Mouse (Mus musculus): Measurements from ENCODE around the gene Wscd2. TPM values are rescaled to one million over a fixed set of nuclear protein-coding genes. Genes with fewer than 3 reads are reported as not detected.

Wscd2 gene
- polyA plus RNA-seq, 1 experiment from 2014 or later: 2.2 TPM

- Histone ChIP-seq H3K9me3 (replicated peaks; ENCODE audit: control insufficient read depth, low read length) (no peaks in the 10 kb centered on the region), H3K27me3 (ENCODE audit: control insufficient read depth, insufficient read depth, low read length) (no peaks in the 10 kb centered on the region), H3K4me3 (ENCODE audit: low read depth, low read length) (no peak overlapping the region), H3K27ac (replicated peaks; ENCODE audit: low read depth, low read length) (no peak overlapping the region), H3K4me1 (ENCODE audit: control insufficient read depth, insufficient read depth, low read length) (peaks cover 3% of the 10 kb centered on the region; the same call in 1 of the 2 replicates), H3K4me2 (ENCODE audit: low read depth, low read length) (no peak overlapping the region), H3K36me3 (replicated peaks; ENCODE audit: control insufficient read depth, insufficient read depth, low read depth, low read length) (no peaks in the 10 kb centered on the region), H3K9ac (replicated peaks; ENCODE audit: low read length) (no peak overlapping the region)
- 75% methylated on average over 8 of the region's 8 CpGs for WGBS
- ATAC-seq (replicated peaks; ENCODE audit: insufficient number of reproducible peaks, low FRiP score, low TSS enrichment, low read depth): no peak
- DNase-seq (ENCODE audit: low spot score): no peak
Measured at GRCm38 (mm10) chr5:113513640-113514039, 23.5 kb downstream of the Wscd2 start.

GRCm38 (mm10) chr5:113514062-113514461, 23.9 kb downstream of the Wscd2 start:
- Histone ChIP-seq H3K4me3 (ENCODE audit: low read depth, low read length) (no peak overlapping the region), H3K36me3 (replicated peaks; ENCODE audit: control insufficient read depth, insufficient read depth, low read depth, low read length) (no peaks in the 10 kb centered on the region), H3K27me3 (ENCODE audit: control insufficient read depth, insufficient read depth, low read length) (no peaks in the 10 kb centered on the region), H3K27ac (replicated peaks; ENCODE audit: low read depth, low read length) (no peak overlapping the region), H3K4me1 (ENCODE audit: control insufficient read depth, insufficient read depth, low read length) (peaks cover 3% of the 10 kb centered on the region; the same call in 1 of the 2 replicates), H3K9ac (replicated peaks; ENCODE audit: low read length) (no peak overlapping the region), H3K9me3 (replicated peaks; ENCODE audit: control insufficient read depth, low read length) (no peaks in the 10 kb centered on the region), H3K4me2 (ENCODE audit: low read depth, low read length) (no peak overlapping the region)
- DNase-seq (ENCODE audit: low spot score) (no peak), ATAC-seq (replicated peaks; ENCODE audit: insufficient number of reproducible peaks, low FRiP score, low TSS enrichment, low read depth) (no peak)
- 88% methylated on average over 6 of the region's 6 CpGs for WGBS

GRCm38 (mm10) chr5:113516119-113516872, 26.2 kb downstream of the Wscd2 start:
- no peaks in the 10 kb centered on the region for H3K36me3 ChIP-seq (replicated peaks; ENCODE audit: control insufficient read depth, insufficient read depth, low read depth, low read length)
- H3K4me2 ChIP-seq (ENCODE audit: low read depth, low read length): no peak overlapping the region
- no peaks in the 10 kb centered on the region for H3K9me3 ChIP-seq (replicated peaks; ENCODE audit: control insufficient read depth, low read length)
- ATAC-seq (replicated peaks; ENCODE audit: insufficient number of reproducible peaks, low FRiP score, low TSS enrichment, low read depth) (no peak), DNase-seq (ENCODE audit: low spot score) (no peak)
- peaks cover 3% of the 10 kb centered on the region; the same call in 1 of the 2 replicates for H3K4me1 ChIP-seq (ENCODE audit: control insufficient read depth, insufficient read depth, low read length)
- H3K27ac ChIP-seq (replicated peaks; ENCODE audit: low read depth, low read length): no peak overlapping the region
- H3K27me3 ChIP-seq (ENCODE audit: control insufficient read depth, insufficient read depth, low read length): no peaks in the 10 kb centered on the region
- no peak overlapping the region for H3K4me3 ChIP-seq (ENCODE audit: low read depth, low read length)
- WGBS: 35% methylated on average over 14 of the region's 14 CpGs
- H3K9ac ChIP-seq (replicated peaks; ENCODE audit: low read length): no peak overlapping the region

GRCm38 (mm10) chr5:113516873-113517336, 26.8 kb downstream of the Wscd2 start:
- 20% methylated on average over 14 of the region's 14 CpGs for WGBS
- Histone ChIP-seq H3K27me3 (ENCODE audit: control insufficient read depth, insufficient read depth, low read length) (no peaks in the 10 kb centered on the region), H3K4me3 (ENCODE audit: low read depth, low read length) (no peak overlapping the region), H3K4me1 (ENCODE audit: control insufficient read depth, insufficient read depth, low read length) (peaks cover 3% of the 10 kb centered on the region; the same call in 1 of the 2 replicates), H3K4me2 (ENCODE audit: low read depth, low read length) (no peak overlapping the region), H3K36me3 (replicated peaks; ENCODE audit: control insufficient read depth, insufficient read depth, low read depth, low read length) (no peaks in the 10 kb centered on the region), H3K27ac (replicated peaks; ENCODE audit: low read depth, low read length) (no peak overlapping the region), H3K9ac (replicated peaks; ENCODE audit: low read length) (no peak overlapping the region), H3K9me3 (replicated peaks; ENCODE audit: control insufficient read depth, low read length) (no peaks in the 10 kb centered on the region)
- no peak for ATAC-seq (replicated peaks; ENCODE audit: insufficient number of reproducible peaks, low FRiP score, low TSS enrichment, low read depth)
- DNase-seq (ENCODE audit: low spot score): peak; percentile 26

GRCm38 (mm10) chr5:113517387-113517786, 27.3 kb downstream of the Wscd2 start:
- no peak overlapping the region for H3K27ac ChIP-seq (replicated peaks; ENCODE audit: low read depth, low read length)
- DNase-seq (ENCODE audit: low spot score): no peak
- no peak overlapping the region for H3K9ac ChIP-seq (replicated peaks; ENCODE audit: low read length)
- peaks cover 3% of the 10 kb centered on the region; the same call in 1 of the 2 replicates for H3K4me1 ChIP-seq (ENCODE audit: control insufficient read depth, insufficient read depth, low read length)
- no peak overlapping the region for H3K4me2 ChIP-seq (ENCODE audit: low read depth, low read length)
- no peaks in the 10 kb centered on the region for H3K9me3 ChIP-seq (replicated peaks; ENCODE audit: control insufficient read depth, low read length)
- H3K4me3 ChIP-seq (ENCODE audit: low read depth, low read length): no peak overlapping the region
- H3K36me3 ChIP-seq (replicated peaks; ENCODE audit: control insufficient read depth, insufficient read depth, low read depth, low read length): no peaks in the 10 kb centered on the region
- ATAC-seq (replicated peaks; ENCODE audit: insufficient number of reproducible peaks, low FRiP score, low TSS enrichment, low read depth): no peak
- no peaks in the 10 kb centered on the region for H3K27me3 ChIP-seq (ENCODE audit: control insufficient read depth, insufficient read depth, low read length)
- 75% methylated on average over 4 of the region's 4 CpGs for WGBS

- DNase-seq (ENCODE audit: low spot score): no peak
- Histone ChIP-seq H3K9ac (replicated peaks; ENCODE audit: low read length) (no peak overlapping the region), H3K27ac (replicated peaks; ENCODE audit: low read depth, low read length) (no peak overlapping the region), H3K4me1 (ENCODE audit: control insufficient read depth, insufficient read depth, low read length) (no peaks in the 10 kb centered on the region), H3K36me3 (replicated peaks; ENCODE audit: control insufficient read depth, insufficient read depth, low read depth, low read length) (no peaks in the 10 kb centered on the region), H3K4me3 (ENCODE audit: low read depth, low read length) (no peak overlapping the region), H3K4me2 (ENCODE audit: low read depth, low read length) (no peak overlapping the region), H3K27me3 (ENCODE audit: control insufficient read depth, insufficient read depth, low read length) (no peaks in the 10 kb centered on the region), H3K9me3 (replicated peaks; ENCODE audit: control insufficient read depth, low read length) (no peaks in the 10 kb centered on the region)
- 79% methylated on average over 6 of the region's 6 CpGs for WGBS
- ATAC-seq (replicated peaks; ENCODE audit: insufficient number of reproducible peaks, low FRiP score, low TSS enrichment, low read depth): no peak
Measured at GRCm38 (mm10) chr5:113521037-113521436, 30.9 kb downstream of the Wscd2 start.

GRCm38 (mm10) chr5:113538826-113539225, 48.7 kb downstream of the Wscd2 start:
- no peak for ATAC-seq (replicated peaks; ENCODE audit: insufficient number of reproducible peaks, low FRiP score, low TSS enrichment, low read depth)
- WGBS: 64% methylated on average over 1 of the region's 1 CpGs
- Histone ChIP-seq H3K27ac (replicated peaks; ENCODE audit: low read depth, low read length) (no peak overlapping the region), H3K4me2 (ENCODE audit: low read depth, low read length) (no peak overlapping the region), H3K27me3 (ENCODE audit: control insufficient read depth, insufficient read depth, low read length) (no peaks in the 10 kb centered on the region; the same call in 1 of the 2 replicates), H3K4me3 (ENCODE audit: low read depth, low read length) (no peak overlapping the region), H3K36me3 (replicated peaks; ENCODE audit: control insufficient read depth, insufficient read depth, low read depth, low read length) (no peaks in the 10 kb centered on the region), H3K9ac (replicated peaks; ENCODE audit: low read length) (no peak overlapping the region), H3K9me3 (replicated peaks; ENCODE audit: control insufficient read depth, low read length) (no peaks in the 10 kb centered on the region), H3K4me1 (ENCODE audit: control insufficient read depth, insufficient read depth, low read length) (no peaks in the 10 kb centered on the region)
- DNase-seq (ENCODE audit: low spot score): no peak

- Histone ChIP-seq H3K4me2 (ENCODE audit: low read depth, low read length) (no peak overlapping the region), H3K9me3 (replicated peaks; ENCODE audit: control insufficient read depth, low read length) (no peaks in the 10 kb centered on the region), H3K4me1 (ENCODE audit: control insufficient read depth, insufficient read depth, low read length) (no peaks in the 10 kb centered on the region), H3K27me3 (ENCODE audit: control insufficient read depth, insufficient read depth, low read length) (no peaks in the 10 kb centered on the region; the same call in 1 of the 2 replicates), H3K4me3 (ENCODE audit: low read depth, low read length) (no peak overlapping the region), H3K27ac (replicated peaks; ENCODE audit: low read depth, low read length) (no peak overlapping the region), H3K36me3 (replicated peaks; ENCODE audit: control insufficient read depth, insufficient read depth, low read depth, low read length) (no peaks in the 10 kb centered on the region), H3K9ac (replicated peaks; ENCODE audit: low read length) (no peak overlapping the region)
- ATAC-seq (replicated peaks; ENCODE audit: insufficient number of reproducible peaks, low FRiP score, low TSS enrichment, low read depth): no peak
- no peak for DNase-seq (ENCODE audit: low spot score)
- 74% methylated on average over 2 of the region's 2 CpGs for WGBS
Measured at GRCm38 (mm10) chr5:113539438-113539837, 49.3 kb downstream of the Wscd2 start.
